27 mouse cellular contexts compared by ENCODE assay signal in the genomic region with DNA sequence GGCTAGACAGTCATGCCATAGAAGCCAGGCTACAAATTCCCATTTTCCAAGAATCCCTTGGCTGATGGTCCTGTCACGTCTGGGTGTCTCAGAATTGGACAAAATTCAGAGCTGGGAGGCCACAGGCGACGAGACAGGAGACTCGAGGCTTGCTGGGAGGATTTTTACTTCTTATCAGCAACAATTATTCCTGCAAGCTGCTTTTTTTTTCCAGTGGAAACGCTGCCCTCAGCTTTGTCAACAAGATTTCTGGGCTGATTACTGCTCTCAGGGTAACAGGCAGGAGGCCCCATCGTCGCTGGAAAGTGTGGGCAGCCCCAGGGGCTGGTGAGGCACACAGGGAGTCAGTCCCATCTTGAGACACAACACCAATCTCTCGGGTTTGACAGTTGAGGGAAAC. TPM values are rescaled to one million over a fixed set of nuclear protein-coding genes. Genes with fewer than 3 reads are reported as not detected.
A peak's percentile ranks its signal among the peaks of the same experiment; 100 is the strongest.
DNase-seq lines count a peak whose midpoint lies in the region; ATAC-seq lines count a peak whose summit lies in the region.
"Had no signal": no experiment of that assay in that cellular context is flagged by ENCODE, and none has a peak within 500 bp of the region (broad histone marks: within the 10 kb centered on the region; RNA-seq: fewer than 3 reads in every experiment).

No protein-coding gene starts in this region.

- peaks cover 30% of the 10 kb centered on the region for H3K4me1 ChIP-seq in heart, embryonic 13.5 days
- H3K4me1 ChIP-seq in midbrain, embryonic 11.5 days (ENCODE audit: control insufficient read depth, insufficient read depth, low read length) = 0 out of 2 replicates have a peak, but pooled peaks cover 4% of the 10 kb centered on the region
- no peaks in the 10 kb centered on the region for H3K4me1 ChIP-seq in midbrain, embryonic 16.5 days (ENCODE audit: control insufficient read depth, insufficient read depth, low read length)
- peaks cover 14% of the 10 kb centered on the region for H3K4me1 ChIP-seq in liver, embryonic 13.5 days (replicated peaks)
- 0 out of 2 replicates have a peak, but pooled peaks cover 5% of the 10 kb centered on the region for H3K4me1 ChIP-seq in forebrain, embryonic 12.5 days

- no peaks in the 10 kb centered on the region for H3K9me3 ChIP-seq in heart, embryonic 13.5 days
- H3K9me3 ChIP-seq in midbrain, embryonic 11.5 days (ENCODE audit: control insufficient read depth, low read length) = no peaks in the 10 kb centered on the region
- H3K9me3 ChIP-seq in midbrain, embryonic 16.5 days (replicated peaks; ENCODE audit: control insufficient read depth, low read length, poor library complexity, severe bottlenecking) = no peaks in the 10 kb centered on the region
- no peaks in the 10 kb centered on the region for H3K9me3 ChIP-seq in liver, embryonic 13.5 days (replicated peaks)
- no peaks in the 10 kb centered on the region for H3K9me3 ChIP-seq in forebrain, embryonic 12.5 days
- H3K9me3 ChIP-seq: embryonic facial prominence, embryonic 12.5 days; embryonic facial prominence, embryonic 15.5 days; heart, embryonic 10.5 days; hindbrain, embryonic 10.5 days; hindbrain, embryonic 13.5 days had no signal

- no peak overlapping the region for H3K4me3 ChIP-seq in heart, embryonic 13.5 days
- no peak overlapping the region for H3K4me3 ChIP-seq in midbrain, embryonic 11.5 days (ENCODE audit: low read depth, low read length)
- H3K4me3 ChIP-seq in midbrain, embryonic 16.5 days (ENCODE audit: low read depth, low read length) = no peak overlapping the region
- H3K4me3 ChIP-seq in liver, embryonic 13.5 days (replicated peaks) = no peak overlapping the region
- H3K4me3 ChIP-seq in forebrain, embryonic 12.5 days (replicated peaks) = no peak overlapping the region
- H3K4me3 ChIP-seq: embryonic facial prominence, embryonic 12.5 days; embryonic facial prominence, embryonic 15.5 days; heart, adult 2 months; heart, embryonic 10.5 days; hindbrain, embryonic 10.5 days; hindbrain, embryonic 13.5 days had no signal

- intact Hi-C loops in heart, postnatal 36 days (cut with DNase I) = no loop called here

- no peak for DNase-seq in heart, postnatal 36 days
- peak; percentile 44 for DNase-seq in midbrain, embryonic 11.5 days (ENCODE audit: low spot score, missing footprints)
- peak; percentile 3 for DNase-seq in liver, embryonic 13.5 days
- DNase-seq: adrenal gland, postnatal 10 days; adrenal gland, postnatal 36 days; B cell, adult 2 months; cerebellum, adult 11 months; cerebellum, adult 2 months; cerebellum, adult 9-11 months; cerebellum, postnatal 25 days; gastrocnemius, postnatal 10 days; gastrocnemius, postnatal 36 days; heart, adult 2 months had no signal

- WGBS in heart, embryonic 13.5 days = 30% methylated on average over 8 of the region's 8 CpGs
- 71% methylated on average over 8 of the region's 8 CpGs for WGBS in midbrain, embryonic 11.5 days
- WGBS in midbrain, embryonic 16.5 days = 71% methylated on average over 8 of the region's 8 CpGs
- 8% methylated on average over 8 of the region's 8 CpGs for WGBS in liver, embryonic 13.5 days (ENCODE audit: insufficient replicate concordance)
- 78% methylated on average over 8 of the region's 8 CpGs for WGBS in forebrain, embryonic 12.5 days

- H3K4me2 ChIP-seq in heart, embryonic 13.5 days = no peak overlapping the region
- H3K4me2 ChIP-seq in midbrain, embryonic 11.5 days = no peak overlapping the region
- H3K4me2 ChIP-seq in midbrain, embryonic 16.5 days (ENCODE audit: low read length) = no peak overlapping the region
- no peak overlapping the region for H3K4me2 ChIP-seq in liver, embryonic 13.5 days
- H3K4me2 ChIP-seq in forebrain, embryonic 12.5 days = no peak overlapping the region
- H3K4me2 ChIP-seq: embryonic facial prominence, embryonic 12.5 days; embryonic facial prominence, embryonic 15.5 days; hindbrain, embryonic 13.5 days had no signal

- H3K9ac ChIP-seq in heart, embryonic 13.5 days = 0 out of 2 replicates have a peak overlapping the region, but pooled peaks have one; percentile 10
- H3K9ac ChIP-seq in midbrain, embryonic 11.5 days (ENCODE audit: low read length) = no peak overlapping the region
- H3K9ac ChIP-seq in midbrain, embryonic 16.5 days (ENCODE audit: low read depth, low read length) = no peak overlapping the region
- H3K9ac ChIP-seq in liver, embryonic 13.5 days = no peak overlapping the region
- H3K9ac ChIP-seq in forebrain, embryonic 12.5 days = no peak overlapping the region
- H3K9ac ChIP-seq: embryonic facial prominence, embryonic 12.5 days; embryonic facial prominence, embryonic 15.5 days; hindbrain, embryonic 13.5 days had no signal

- no peak for ATAC-seq in heart, embryonic 13.5 days (ENCODE audit: extremely low read depth, insufficient number of reproducible peaks, low FRiP score, low TSS enrichment)
- no peak for ATAC-seq in midbrain, embryonic 11.5 days (ENCODE audit: low FRiP score)
- ATAC-seq in midbrain, embryonic 16.5 days = no peak
- no peak for ATAC-seq in liver, embryonic 13.5 days (ENCODE audit: low read depth)
- 0 out of 2 replicates have a peak, but pooled peaks have one; percentile 17 for ATAC-seq in megakaryocyte progenitor cell, adult 5-6 weeks (replicated peaks; ENCODE audit: poor library complexity)
- ATAC-seq in forebrain, embryonic 12.5 days (ENCODE audit: low FRiP score) = no peak
- no peak for ATAC-seq in cerebellum, adult (ENCODE audit: insufficient number of reproducible peaks, low FRiP score, low TSS enrichment)
- ATAC-seq: CD4-positive, CD25-positive, alpha-beta regulatory T cell, adult 4 months; forebrain, embryonic 16.5 days; hindbrain, embryonic 16.5 days; Patski had no signal

- no peaks in the 10 kb centered on the region for H3K36me3 ChIP-seq in heart, embryonic 13.5 days
- no peaks in the 10 kb centered on the region for H3K36me3 ChIP-seq in midbrain, embryonic 11.5 days (ENCODE audit: control insufficient read depth, insufficient read depth, low read length)
- H3K36me3 ChIP-seq in midbrain, embryonic 16.5 days (ENCODE audit: control insufficient read depth, insufficient read depth, low read length) = no peaks in the 10 kb centered on the region
- no peaks in the 10 kb centered on the region for H3K36me3 ChIP-seq in liver, embryonic 13.5 days
- no peaks in the 10 kb centered on the region for H3K36me3 ChIP-seq in forebrain, embryonic 12.5 days (replicated peaks)
- H3K36me3 ChIP-seq: embryonic facial prominence, embryonic 12.5 days; embryonic facial prominence, embryonic 15.5 days; heart, embryonic 10.5 days; hindbrain, embryonic 10.5 days; hindbrain, embryonic 13.5 days had no signal

- no peak overlapping the region for H3K27ac ChIP-seq in heart, embryonic 13.5 days (replicated peaks)
- H3K27ac ChIP-seq in midbrain, embryonic 11.5 days (ENCODE audit: low read depth, low read length) = no peak overlapping the region
- no peak overlapping the region for H3K27ac ChIP-seq in midbrain, embryonic 16.5 days (ENCODE audit: low read length)
- H3K27ac ChIP-seq in liver, embryonic 13.5 days = no peak overlapping the region
- H3K27ac ChIP-seq in forebrain, embryonic 12.5 days = no peak overlapping the region
- H3K27ac ChIP-seq: embryonic facial prominence, embryonic 12.5 days; embryonic facial prominence, embryonic 15.5 days; heart, adult 2 months; heart, embryonic 10.5 days; hindbrain, embryonic 10.5 days; hindbrain, embryonic 13.5 days had no signal

- H3K27me3 ChIP-seq in heart, embryonic 13.5 days (replicated peaks) = peaks cover 26% of the 10 kb centered on the region
- H3K27me3 ChIP-seq in midbrain, embryonic 11.5 days (ENCODE audit: control insufficient read depth, insufficient read depth, low read length) = no peaks in the 10 kb centered on the region
- no peaks in the 10 kb centered on the region for H3K27me3 ChIP-seq in midbrain, embryonic 16.5 days (ENCODE audit: control insufficient read depth, insufficient read depth, low read depth, low read length)
- H3K27me3 ChIP-seq in liver, embryonic 13.5 days = peaks cover 2% of the 10 kb centered on the region; the same call in 1 of the 2 replicates
- H3K27me3 ChIP-seq in forebrain, embryonic 12.5 days = no peaks in the 10 kb centered on the region
- H3K27me3 ChIP-seq: embryonic facial prominence, embryonic 12.5 days; embryonic facial prominence, embryonic 15.5 days; hindbrain, embryonic 13.5 days; Patski had no signal

RNA-seq across cellular contexts. Expression of a gene that starts 17.9 kb away (rescaled TPM):
- polyA plus RNA-seq in heart, embryonic 13.5 days (2015; fragmentation: Nextera tagmentation; extraction: Ambion mirVana) = 1.1 TPM in 2 replicates
- total RNA-seq in heart, postnatal 36 days (2021) = 1 to 10 TPM; 1.6 to 1.7 TPM
- 0.10 and 0.38 TPM in 2 replicates for polyA plus RNA-seq in midbrain, embryonic 11.5 days (2014; fragmentation: Nextera tagmentation; extraction: Ambion mirVana)
- 0.05 and 0.15 TPM in 2 replicates for polyA plus RNA-seq in midbrain, embryonic 16.5 days (2015; fragmentation: Nextera tagmentation; extraction: Ambion mirVana)
- polyA plus RNA-seq in liver, embryonic 13.5 days (2015; fragmentation: Nextera tagmentation; extraction: Ambion mirVana) = 0.22 and 0.41 TPM in 2 replicates
- total RNA-seq in megakaryocyte progenitor cell, adult 5-6 weeks (2015) = 5.3 and 7.9 TPM in 2 replicates
- total RNA-seq in megakaryocyte progenitor cell, adult 5-6 weeks (2017) = 1.7 and 1.9 TPM in 2 replicates
- 0.59 TPM in 1 of 2 replicates, not detected in the other for polyA plus RNA-seq in forebrain, embryonic 12.5 days (2016; fragmentation: Nextera tagmentation; extraction: Ambion mirVana)
- polyA plus RNA-seq: forebrain, embryonic 16.5 days had no signal

RNA-seq across cellular contexts. Expression of a gene that starts 48.2 kb away (rescaled TPM):
- 23.4 and 23.7 TPM in 2 replicates for polyA plus RNA-seq in heart, embryonic 13.5 days (2015; fragmentation: Nextera tagmentation; extraction: Ambion mirVana)
- 10 to 100 TPM; 26.9 to 37.1 TPM for total RNA-seq in heart, postnatal 36 days (2021)
- polyA plus RNA-seq in midbrain, embryonic 11.5 days (2014; fragmentation: Nextera tagmentation; extraction: Ambion mirVana) = 14.6 and 16.7 TPM in 2 replicates
- 28.6 and 31.5 TPM in 2 replicates for polyA plus RNA-seq in midbrain, embryonic 16.5 days (2015; fragmentation: Nextera tagmentation; extraction: Ambion mirVana)
- 8.0 and 8.3 TPM in 2 replicates for polyA plus RNA-seq in liver, embryonic 13.5 days (2015; fragmentation: Nextera tagmentation; extraction: Ambion mirVana)
- total RNA-seq in megakaryocyte progenitor cell, adult 5-6 weeks (2015) = 22.1 and 29.2 TPM in 2 replicates
- 12.6 and 14.0 TPM in 2 replicates for total RNA-seq in megakaryocyte progenitor cell, adult 5-6 weeks (2017)
- polyA plus RNA-seq in forebrain, embryonic 12.5 days (2016; fragmentation: Nextera tagmentation; extraction: Ambion mirVana) = 23.7 and 24.1 TPM in 2 replicates

Comparison
In these comparisons a context has a peak if more than half of its experiments do, and no peak if none do; other contexts are left out.
1. DNase-seq: peak in midbrain, embryonic 11.5 days (single experiment) and liver, embryonic 13.5 days (single experiment); none in heart, postnatal 36 days (0 of 2).